Mouse (Mus musculus): ENCODE data around the gene Apol8.
"Not testable (repeated sequence)": the region's sequence is repeated elsewhere in the genome, so short reads cannot be mapped to it uniquely, and the experiment has no call there.

The Apol8 gene

GRCm38 (mm10) chr15:77752443-77752842 lies 4.4 kb downstream of the Apol8 start:
- no peak for DNase-seq (ENCODE audit: low read depth, low spot score)

DNA sequence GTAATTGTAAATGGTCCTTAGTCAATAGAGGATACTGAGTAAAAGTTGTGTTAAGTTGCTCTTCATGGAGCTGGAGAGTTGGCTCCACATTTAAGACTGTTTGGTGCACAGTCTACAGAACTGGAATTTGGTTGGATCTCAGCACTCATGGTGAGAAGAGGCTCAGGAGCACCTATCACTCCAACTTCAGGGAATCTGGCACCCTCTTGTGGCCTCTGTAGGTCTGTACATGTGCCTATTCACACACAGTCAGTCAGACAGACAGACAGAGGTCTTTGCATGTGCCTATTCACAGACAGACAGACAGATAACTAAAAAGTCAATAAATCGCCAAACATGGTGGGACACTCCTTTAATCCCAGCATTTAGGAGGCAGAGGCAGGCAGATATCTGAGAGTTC lies 6.3 kb downstream of the Apol8 start:
- DNase-seq (ENCODE audit: low read depth, low spot score): peak; percentile 75

DNA sequence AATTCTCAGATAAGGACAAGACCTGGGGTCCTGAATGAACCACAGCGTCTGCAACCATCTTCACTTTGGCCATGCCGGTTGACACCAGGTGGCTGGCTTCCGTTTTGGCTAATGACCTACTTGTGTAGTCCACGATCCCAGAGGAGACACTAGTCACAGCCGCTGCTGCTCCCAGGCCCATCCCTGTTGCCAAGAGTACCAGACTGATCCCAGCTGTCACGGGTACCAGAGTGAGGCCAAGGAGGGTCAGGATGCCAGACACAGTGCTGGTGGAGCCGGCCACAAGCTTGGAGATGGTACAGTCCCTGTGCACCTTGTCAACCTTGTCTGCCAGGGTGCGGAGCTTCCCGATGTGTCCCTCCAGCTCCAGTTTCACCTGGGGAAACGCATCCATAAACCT lies 7.1 kb downstream of the Apol8 start:
- DNase-seq (ENCODE audit: low read depth, low spot score): no peak

DNA sequence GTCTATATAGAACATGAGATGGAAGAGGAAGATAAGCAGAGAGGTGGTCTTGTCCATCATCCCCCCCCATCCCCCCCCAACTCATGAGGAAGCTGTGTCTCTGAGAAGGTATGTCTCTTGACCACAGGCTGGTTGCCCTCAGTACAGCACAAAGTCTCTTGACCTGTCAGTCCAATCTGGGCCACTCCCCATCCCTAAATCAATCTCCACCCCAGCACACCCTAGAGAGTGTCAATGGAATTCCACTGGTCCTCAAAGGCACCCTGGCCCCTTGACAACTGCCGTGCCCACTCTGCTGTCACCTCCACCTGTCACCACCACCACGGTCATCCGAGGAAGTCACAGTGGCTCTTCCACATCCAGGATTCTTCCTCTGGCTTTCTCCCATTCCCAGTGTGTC lies 8.4 kb downstream of the Apol8 start:
- DNase-seq (ENCODE audit: low read depth, low spot score): no peak

GRCm38 (mm10) chr15:77746326-77746725 lies 10.5 kb downstream of the Apol8 start:
- no peak for DNase-seq (ENCODE audit: low read depth, low spot score)

DNA sequence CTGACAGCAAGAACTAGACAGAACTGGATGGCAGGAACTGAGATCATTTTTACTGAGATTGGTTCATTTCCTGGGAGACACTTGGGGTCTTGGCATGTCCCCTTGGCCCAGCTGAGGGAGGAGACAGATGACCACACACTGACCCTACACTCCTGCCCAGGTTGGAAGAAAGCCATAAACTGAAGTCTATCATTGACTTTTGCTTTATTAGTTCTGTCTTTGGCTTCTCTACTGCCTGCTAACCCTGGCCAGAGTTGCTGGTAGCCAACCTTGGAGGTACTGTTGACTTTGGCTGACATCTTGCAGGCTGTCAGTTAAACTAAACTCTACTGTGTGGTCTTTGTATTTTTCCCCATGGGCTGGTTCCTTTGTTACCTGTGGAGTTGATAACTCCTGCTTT lies 11.7 kb downstream of the Apol8 start:
- no peak for DNase-seq (ENCODE audit: low read depth, low spot score)

DNA sequence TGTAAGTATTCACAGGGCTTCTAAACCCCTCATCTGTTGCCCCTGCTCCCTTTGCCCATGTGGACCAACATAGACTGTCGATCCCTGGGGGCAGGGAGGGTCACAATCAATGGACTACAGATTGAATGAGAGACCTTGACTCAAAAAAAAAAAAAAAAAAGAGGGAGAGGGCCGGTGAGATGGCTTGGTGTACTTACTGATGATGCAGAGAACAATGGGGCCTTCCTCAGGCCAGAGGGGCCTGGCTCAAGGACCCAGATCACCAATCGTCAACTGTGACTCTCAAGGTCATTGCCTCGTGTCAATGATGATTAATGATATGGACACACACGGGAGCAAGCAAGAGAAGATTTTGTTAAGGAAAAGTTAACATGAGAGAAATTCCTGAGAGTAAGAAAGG lies 12.2 kb downstream of the Apol8 start:
- DNase-seq (ENCODE audit: low read depth, low spot score): no peak

GRCm38 (mm10) chr15:77741556-77741955 lies 15.2 kb downstream of the Apol8 start:
- not testable (repeated sequence) for DNase-seq (ENCODE audit: low read depth, low spot score)

DNA sequence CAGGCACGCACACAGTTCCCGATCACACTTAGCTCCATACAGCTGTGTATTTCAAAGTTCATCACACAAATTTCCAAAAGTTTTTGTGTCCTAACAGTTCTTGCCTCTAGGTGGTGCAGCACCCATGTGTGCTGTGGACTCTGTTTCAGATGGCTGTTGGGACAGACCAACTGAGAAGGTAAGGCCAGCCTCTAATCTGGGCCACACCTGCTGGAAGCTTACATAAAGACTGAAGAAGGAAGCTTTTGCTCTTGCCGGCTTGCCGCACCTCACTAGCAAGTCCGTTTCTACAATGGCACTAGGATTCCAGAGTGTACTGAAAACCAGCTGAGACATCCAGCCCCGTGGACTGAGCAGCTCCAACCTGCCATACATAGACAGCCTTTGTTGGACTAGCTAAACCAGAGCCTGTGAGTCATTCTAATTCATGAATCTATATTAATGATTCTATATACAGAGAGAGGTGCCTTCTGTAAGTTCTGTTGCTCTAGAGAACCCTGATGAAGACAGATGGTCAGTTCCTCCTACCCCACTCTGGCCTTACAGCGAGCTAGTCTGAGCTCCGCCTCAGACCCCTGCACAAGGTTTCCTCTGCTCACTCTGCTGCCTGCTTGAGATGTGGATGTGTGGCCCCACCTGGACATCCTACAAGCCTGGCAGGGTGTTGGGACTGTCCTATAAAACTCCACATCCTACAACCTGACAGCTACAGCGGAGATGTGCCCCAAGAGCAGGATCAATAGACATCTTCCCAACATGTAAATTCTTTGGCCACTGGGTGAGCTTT lies 16.1 kb downstream of the Apol8 start:
- no peak for DNase-seq (ENCODE audit: low read depth, low spot score)

GRCm38 (mm10) chr15:77733903-77734302 lies 22.9 kb downstream of the Apol8 start:
- not testable (repeated sequence) for DNase-seq (ENCODE audit: low read depth, low spot score)

DNA sequence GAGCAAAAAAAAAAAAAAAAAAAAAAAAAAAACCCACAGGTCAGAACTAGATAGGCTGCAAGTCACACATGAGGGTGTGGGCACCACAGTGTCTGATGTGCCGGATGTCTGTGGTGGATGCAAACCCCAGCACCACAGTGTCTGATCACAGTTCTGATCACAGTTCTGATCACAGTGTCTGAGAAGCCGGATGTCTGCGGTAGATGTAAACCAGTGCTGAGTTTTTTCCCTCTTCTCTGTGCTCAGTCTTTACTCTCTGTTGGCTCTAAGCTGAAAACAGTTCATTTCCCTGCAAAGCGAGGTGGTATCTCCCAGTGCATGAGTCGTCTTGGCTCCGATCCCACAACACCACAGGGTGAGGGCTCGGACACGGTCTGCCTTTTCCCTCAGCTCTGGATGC lies 23.4 kb downstream of the Apol8 start:
- peak; percentile 93 for DNase-seq (ENCODE audit: low read depth, low spot score)

DNA sequence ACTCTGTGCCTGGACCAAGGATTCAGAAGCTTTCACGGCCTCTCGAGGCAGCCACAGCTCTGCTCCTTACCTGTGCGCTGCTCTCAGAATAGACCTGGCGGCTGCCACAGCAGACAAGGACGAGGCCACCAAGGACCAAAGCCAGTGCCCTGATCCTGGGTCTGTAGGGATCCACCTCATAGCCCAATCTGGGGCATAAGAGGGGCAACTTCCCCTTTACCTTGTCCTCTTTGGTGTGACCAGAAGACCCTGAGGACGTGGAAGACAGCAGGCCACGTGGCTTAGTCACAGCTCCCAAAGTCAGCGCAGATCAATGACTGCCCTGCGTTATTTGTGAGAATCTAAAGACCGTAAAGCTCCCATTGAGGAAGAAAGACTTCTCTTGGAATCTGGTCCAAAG lies 24.0 kb downstream of the Apol8 start:
- peak; percentile 34 for DNase-seq (ENCODE audit: low read depth, low spot score)

DNA sequence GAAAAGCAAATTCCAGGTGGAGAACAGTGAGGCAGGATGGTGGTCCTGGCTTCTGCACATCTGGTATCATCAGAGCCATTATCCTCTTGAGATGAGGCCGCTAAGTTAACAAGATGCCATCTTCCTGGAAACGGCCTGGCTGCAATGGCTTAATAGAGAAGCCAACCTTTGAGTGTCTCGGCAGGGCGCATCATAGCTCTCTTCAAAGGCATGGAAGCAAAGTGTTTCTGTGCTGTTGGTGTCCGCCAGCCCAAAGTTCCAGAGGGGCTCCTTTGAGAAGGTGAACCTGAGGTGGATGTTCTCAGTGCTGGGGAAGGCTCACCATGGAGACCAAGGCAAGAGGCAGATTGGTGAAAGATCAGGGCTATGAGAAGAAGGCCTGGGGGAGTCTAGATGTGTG lies 25.2 kb downstream of the Apol8 start:
- no peak for DNase-seq (ENCODE audit: low read depth, low spot score)

DNA sequence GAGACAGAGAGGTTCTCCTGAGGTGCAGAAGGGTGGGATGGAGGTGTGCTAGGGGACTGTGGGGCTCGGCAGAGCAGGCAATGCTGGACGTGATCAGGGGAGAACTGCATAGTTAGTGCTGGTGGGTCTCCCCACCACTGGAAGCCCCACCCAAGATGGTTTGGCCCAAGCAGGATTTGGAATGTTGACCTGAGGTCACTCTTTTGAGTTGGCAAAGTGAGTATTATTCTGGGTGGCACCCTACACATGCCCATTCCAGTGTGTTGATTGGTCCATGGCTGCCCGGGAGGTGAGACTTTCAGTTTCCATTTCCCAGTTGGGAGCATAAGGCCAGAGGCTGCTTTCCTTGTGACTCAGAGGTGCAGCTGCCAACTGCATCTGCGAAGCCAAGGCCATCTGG lies 28.1 kb downstream of the Apol8 start, which contains the start of gene Apol9b:
Gene Apol9b (plus strand): TSS at position 301 of the 400 bp plus-strand sequence.
- DNase-seq (ENCODE audit: low read depth, low spot score): not testable (repeated sequence)

DNA sequence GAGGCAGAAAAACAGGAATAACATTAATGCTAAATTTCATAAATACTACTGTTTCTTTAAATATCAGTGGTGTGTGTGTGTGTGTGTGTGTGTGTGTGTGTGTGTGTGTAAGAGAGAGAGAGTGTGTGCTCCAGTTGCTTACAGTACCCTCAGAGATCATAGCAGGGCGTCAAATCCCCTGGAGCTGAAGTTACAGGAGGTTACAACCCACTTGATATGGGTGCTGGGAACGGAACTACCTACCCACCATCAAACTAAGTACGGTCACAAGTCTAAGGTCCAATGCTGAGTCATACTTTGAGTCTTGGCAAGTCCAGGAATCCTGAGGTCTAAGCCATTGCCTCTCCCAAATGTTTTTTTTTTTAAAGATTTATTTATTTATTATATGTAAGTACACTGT lies 29.1 kb downstream of the Apol8 start:
- not testable (repeated sequence) for DNase-seq (ENCODE audit: low read depth, low spot score)

- DNase-seq (ENCODE audit: low read depth, low spot score): peak; percentile 50
Measured at GRCm38 (mm10) chr15:77727139-77727538, 29.7 kb downstream of the Apol8 start.

DNA sequence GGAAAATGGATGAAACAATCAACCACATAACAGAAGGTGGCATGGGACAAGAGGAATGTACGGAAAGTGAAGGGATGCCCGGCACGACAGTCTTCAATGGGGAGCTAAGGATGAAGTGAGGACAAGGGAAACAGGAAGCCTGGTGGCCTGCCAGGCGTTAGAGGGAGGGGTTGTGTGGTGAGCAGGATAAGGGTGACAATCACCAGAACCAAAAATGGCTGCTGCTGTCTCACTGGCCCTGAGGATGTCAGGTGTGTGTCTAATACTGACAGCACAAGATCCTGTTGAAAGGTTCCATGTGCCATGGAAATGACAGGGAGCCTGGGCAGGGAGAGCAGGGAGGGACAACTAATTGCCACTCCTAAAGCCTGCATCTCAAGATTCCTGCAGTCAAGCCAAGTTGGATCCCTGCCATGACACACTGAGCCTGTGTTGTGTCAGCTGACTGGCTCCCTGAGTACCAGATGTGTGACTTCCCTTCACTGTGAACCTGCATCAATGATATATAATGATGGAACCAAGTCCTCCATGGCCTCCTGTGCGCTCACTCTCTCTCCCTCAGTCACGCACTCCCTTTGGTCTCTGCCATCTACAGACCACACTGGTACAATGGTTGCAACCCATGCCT lies 31.3 kb downstream of the Apol8 start:
- DNase-seq (ENCODE audit: low read depth, low spot score): not testable (repeated sequence)

GRCm38 (mm10) chr15:77724208-77724911 lies 32.4 kb downstream of the Apol8 start:
- not testable (repeated sequence) for DNase-seq (ENCODE audit: low read depth, low spot score)

DNA sequence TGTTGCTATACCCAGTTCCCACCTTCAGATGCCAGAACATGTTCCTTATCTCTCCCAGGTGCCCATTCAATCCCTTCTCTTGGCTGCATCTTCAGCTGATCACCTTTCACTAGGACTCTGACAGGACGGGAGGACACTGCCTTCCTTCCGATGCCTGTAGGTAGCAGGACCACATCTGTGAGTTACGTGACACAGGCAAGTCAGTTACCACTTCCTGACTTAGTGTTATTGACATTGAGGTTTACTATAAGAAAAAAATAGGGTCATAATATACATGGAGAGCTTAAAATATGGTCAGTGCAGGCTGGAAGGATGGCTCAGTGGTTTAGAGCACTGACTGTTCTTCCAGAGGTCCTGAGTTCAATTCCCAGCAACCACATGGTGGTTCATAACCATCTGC lies 35.3 kb downstream of the Apol8 start:
- not testable (repeated sequence) for DNase-seq (ENCODE audit: low read depth, low spot score)

GRCm38 (mm10) chr15:77718240-77718639 lies 38.6 kb downstream of the Apol8 start:
- DNase-seq (ENCODE audit: low read depth, low spot score): not testable (repeated sequence)

DNA sequence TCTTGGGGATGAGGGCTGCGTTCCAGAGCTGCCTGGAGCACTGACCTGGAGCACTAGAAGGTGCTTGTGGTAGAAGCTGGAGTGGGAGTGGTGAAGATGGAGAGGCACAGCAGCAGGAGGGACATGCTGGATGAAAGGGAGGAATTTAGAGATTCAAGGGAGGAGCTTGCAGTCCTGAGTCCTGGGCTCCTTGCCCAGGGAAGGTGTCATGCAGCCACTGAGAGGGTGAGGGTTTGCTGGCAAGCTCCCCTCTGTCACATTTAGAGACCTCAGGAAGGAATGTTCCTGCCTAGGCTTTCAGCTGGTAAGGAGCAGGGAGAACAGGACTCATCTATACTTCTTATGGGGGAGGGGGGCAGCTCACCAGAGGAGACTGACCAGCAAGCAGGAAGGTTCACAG lies 47.9 kb downstream of the Apol8 start:
- not testable (repeated sequence) for DNase-seq (ENCODE audit: low read depth, low spot score)

GRCm38 (mm10) chr15:77705306-77705705 lies 51.5 kb downstream of the Apol8 start:
- peak; percentile 60 for DNase-seq (ENCODE audit: low read depth, low spot score)

Measured in CD4-positive helper T cell, adult 2 months (primary cell).